Mouse (Mus musculus) MEL (cell line): ENCODE measurements around the gene Gm45234. TPM values are rescaled to one million over a fixed set of nuclear protein-coding genes. Genes with fewer than 3 reads are reported as not detected.

Experiments
- DNase-seq: peaks from one replicate; pipeline ENCODE4 v3.0.0; 2011; ENCODE audit warnings: low read depth, low spot score
- H3K27ac ChIP-seq: 2 replicates; pipeline ENCODE4 v1.5.1; 2012; ENCODE audit warnings: low read depth, mild to moderate bottlenecking, control low read depth, low read length, moderate library complexity; ENCODE audit not compliant: control insufficient read depth
- H3K27me3 ChIP-seq, 2 experiments: fragments of 150-350 bp in 1 of 2; sonication (generic) in 1 of 2; 2 replicates each; pipeline ENCODE4 v1.6.1; 2012; ENCODE audit warnings: low read length in 2 of 2, mild to moderate bottlenecking in 2 of 2, improper control_type of control experiment in 1 of 2, moderate library complexity in 1 of 2; ENCODE audit not compliant: insufficient read depth in 2 of 2, control insufficient read depth in 1 of 2
- H3K36me3 ChIP-seq, 2 experiments: 2 replicates each; pipeline ENCODE4 v1.6.1; 2012 to 2014; ENCODE audit warnings: low read length in 2 of 2, improper control_type of control experiment in 1 of 2, inconsistent platforms in 1 of 2, mild to moderate bottlenecking in 1 of 2; ENCODE audit not compliant: insufficient read depth in 2 of 2, control insufficient read depth in 1 of 2
- H3K4me1 ChIP-seq, 2 experiments: fragments of 150-350 bp in 1 of 2; sonication (generic) in 1 of 2; 2 replicates each; pipeline ENCODE4 v1.6.1; 2012; ENCODE audit warnings: low read length in 2 of 2, improper control_type of control experiment in 1 of 2, mild to moderate bottlenecking in 1 of 2; ENCODE audit not compliant: insufficient read depth in 2 of 2, control insufficient read depth in 1 of 2
- H3K4me3 ChIP-seq, 2 experiments: fragments of 150-350 bp in 1 of 2; sonication (generic) in 1 of 2; 2 replicates each; pipeline ENCODE4 v1.5.1; 2012; ENCODE audit warnings: low read depth in 2 of 2, low read length in 2 of 2, mild to moderate bottlenecking in 2 of 2, moderate library complexity in 2 of 2, control low read depth in 1 of 2, improper control_type of control experiment in 1 of 2; ENCODE audit not compliant: control insufficient read depth in 1 of 2, insufficient read depth in 1 of 2
- H3K79me2 ChIP-seq: 2 replicates; pipeline ENCODE4 v1.6.1; 2012; ENCODE audit warnings: mild to moderate bottlenecking, low read length, moderate library complexity; ENCODE audit not compliant: control insufficient read depth, poor library complexity, insufficient read depth
- H3K9ac ChIP-seq: 2 replicates; pipeline ENCODE4 v1.6.1; 2012; ENCODE audit warnings: low read depth, mild to moderate bottlenecking, control low read depth, low read length, moderate library complexity; ENCODE audit not compliant: control insufficient read depth, poor library complexity, severe bottlenecking
- H3K9me3 ChIP-seq: fragments of 150-350 bp; sonication (generic); replicated peaks from 2 replicates; pipeline ENCODE4 v1.6.1; 2012; ENCODE audit warnings: mild to moderate bottlenecking, low read length, improper control_type of control experiment, moderate library complexity; ENCODE audit not compliant: insufficient read depth
- CHD1 ChIP-seq: IDR thresholded peaks from 2 replicates; pipeline ENCODE4 v1.6.1; 2012; ENCODE audit warnings: low read depth, mild to moderate bottlenecking, inconsistent platforms, low read length, improper control_type of control experiment
- CHD2 ChIP-seq: IDR thresholded peaks from 2 replicates; pipeline ENCODE4 v1.6.1; 2011; ENCODE audit warnings: low read length, improper control_type of control experiment
- E2F4 ChIP-seq: IDR thresholded peaks from 2 replicates; pipeline ENCODE4 v1.6.1; 2011; ENCODE audit warnings: low read depth, low read length, improper control_type of control experiment, borderline replicate concordance
- GATA1 ChIP-seq: IDR thresholded peaks from 2 replicates; pipeline ENCODE4 v1.6.1; 2011; ENCODE audit warnings: low read depth, low read length, improper control_type of control experiment
- JUND ChIP-seq: IDR thresholded peaks from 2 replicates; pipeline ENCODE4 v1.6.1; 2011; ENCODE audit warnings: low read depth, mild to moderate bottlenecking, improper control_type of control experiment, low read length
- KAT2A ChIP-seq: conservative IDR thresholded peaks from 2 replicates; pipeline ENCODE4 v1.6.1; 2012; ENCODE audit warnings: low read depth, low read length, improper control_type of control experiment, inconsistent platforms
- MAFK ChIP-seq: IDR thresholded peaks from 2 replicates; pipeline ENCODE4 v1.6.1; 2011; ENCODE audit warnings: low read depth, mild to moderate bottlenecking, low read length, improper control_type of control experiment, borderline replicate concordance
- MEF2A ChIP-seq: IDR thresholded peaks from 2 replicates; pipeline ENCODE4 v1.6.1; 2014; ENCODE audit warnings: low read depth, mild to moderate bottlenecking, inconsistent platforms, low read length, improper control_type of control experiment; ENCODE audit not compliant: poor library complexity, insufficient replicate concordance, severe bottlenecking; ENCODE audit errors: extremely low read depth
- MYC ChIP-seq: IDR thresholded peaks from 2 replicates; pipeline ENCODE4 v1.6.1; 2011; ENCODE audit warnings: low read depth, mild to moderate bottlenecking, low read length, improper control_type of control experiment, moderate library complexity
- NELFE ChIP-seq: IDR thresholded peaks from 2 replicates; pipeline ENCODE4 v1.6.1; 2011; ENCODE audit warnings: low read depth, low read length, improper control_type of control experiment
- NRF1 ChIP-seq: IDR thresholded peaks from 2 replicates; pipeline ENCODE4 v1.6.1; 2014; ENCODE audit warnings: low read depth, mild to moderate bottlenecking, inconsistent platforms, low read length, improper control_type of control experiment, moderate library complexity; ENCODE audit not compliant: poor library complexity, insufficient read depth, severe bottlenecking
- POLR2A ChIP-seq, 2 experiments: IDR thresholded peaks; 2 replicates each; pipeline ENCODE4 v1.6.1; 2011 to 2012; ENCODE audit warnings: low read length in 2 of 2, mild to moderate bottlenecking in 2 of 2, control low read depth in 1 of 2, improper control_type of control experiment in 1 of 2, low read depth in 1 of 2, moderate library complexity in 1 of 2; ENCODE audit not compliant: control insufficient read depth in 1 of 2, insufficient read depth in 1 of 2, poor library complexity in 1 of 2
- POLR2AphosphoS2 ChIP-seq: IDR thresholded peaks from 2 replicates; pipeline ENCODE4 v1.6.1; 2011; ENCODE audit warnings: low read length, improper control_type of control experiment
- POLR2AphosphoS5 ChIP-seq: IDR thresholded peaks from 2 replicates; pipeline ENCODE4 v1.6.1; 2012; ENCODE audit warnings: low read depth, borderline replicate concordance, mild to moderate bottlenecking, inconsistent platforms, low read length, moderate library complexity, mixed read lengths
- RCOR1 ChIP-seq: IDR thresholded peaks from 2 replicates; pipeline ENCODE4 v1.6.1; 2012; ENCODE audit warnings: low read depth, mild to moderate bottlenecking, inconsistent platforms, low read length, improper control_type of control experiment
- SIN3A ChIP-seq: IDR thresholded peaks from 2 replicates; pipeline ENCODE4 v1.6.1; 2012; ENCODE audit warnings: low read length, improper control_type of control experiment, inconsistent platforms
- SMC3 ChIP-seq: IDR thresholded peaks from 2 replicates; pipeline ENCODE4 v1.6.1; 2011; ENCODE audit warnings: low read depth, low read length, improper control_type of control experiment
- TAL1 ChIP-seq: IDR thresholded peaks from 2 replicates; pipeline ENCODE4 v1.6.1; 2012; ENCODE audit warnings: mild to moderate bottlenecking, inconsistent platforms, low read length, moderate library complexity, mixed read lengths
- TBP ChIP-seq: IDR thresholded peaks from 2 replicates; pipeline ENCODE4 v1.8.0; 2011; ENCODE audit warnings: low read depth, low read length, improper control_type of control experiment
- ZC3H11A ChIP-seq: IDR thresholded peaks from 2 replicates; pipeline ENCODE4 v1.6.1; 2012; ENCODE audit warnings: low read depth, mild to moderate bottlenecking, inconsistent platforms, low read length, improper control_type of control experiment
- ZKSCAN1 ChIP-seq: IDR thresholded peaks from 2 replicates; pipeline ENCODE4 v1.6.1; 2012; ENCODE audit warnings: low read depth, mild to moderate bottlenecking, inconsistent platforms, low read length, improper control_type of control experiment, moderate library complexity
- ZNF384 ChIP-seq: IDR thresholded peaks from 2 replicates; pipeline ENCODE4 v1.6.1; 2012; ENCODE audit warnings: low read depth, mild to moderate bottlenecking, inconsistent platforms, low read length, improper control_type of control experiment
- polyA plus RNA-seq, 2 experiments: library from polyadenylated mRNA; stranded (reverse) in 1 of 2; unstranded in 1 of 2; fragments of >175 nt in 1 of 2; fragments of >200 nt in 1 of 2; gene quantifications; 2 replicates each; pipeline versions ENCODE4 v1.2.1 to v1.2.4; 2012; ENCODE audit warnings: low replicate concordance in 2 of 2, low read depth in 1 of 2; ENCODE audit not compliant: insufficient read length in 2 of 2, insufficient read depth in 1 of 2, missing spikeins in 1 of 2
- total RNA-seq: library from RNA; depleted of rRNA; stranded (reverse); fragments of 300-350 nt; gene quantifications from 2 replicates; pipeline ENCODE4 v1.2.3, GENCODE M21; 2012

The Gm45234 gene
- total and polyA plus RNA-seq, 3 experiments, result 0.15 TPM; not detected in 2

- Histone ChIP-seq H3K79me2 (no peaks in the 10 kb centered on the region), H3K4me3 (no peak overlapping the region), H3K9me3 (no peaks in the 10 kb centered on the region), H3K9ac (no peak overlapping the region), H3K4me1 (peaks cover 0 to 5% of the 10 kb centered on the region in 2 experiments; a peak in 2 of 4 replicates), H3K27ac (no peak overlapping the region), H3K27me3 (no peaks in the 10 kb centered on the region), H3K36me3 (peaks cover 12 to 19% of the 10 kb centered on the region in 2 experiments)
- TF ChIP-seq TBP, result no peak
- 0 out of 2 replicates have a peak, but pooled peaks have one; percentile 20 for TF ChIP-seq POLR2AphosphoS5
- TF ChIP-seq CHD1, result no peak
- no peak for TF ChIP-seq ZNF384
- DNase-seq, result no peak
Observed at GRCm38 (mm10) chr6:124699962-124700610, 55.7 kb downstream of the Gm45234 start.

- H3K4me1 ChIP-seq, result peaks cover 0 to 4% of the 10 kb centered on the region in 2 experiments; a peak in 2 of 4 replicates
- H3K9me3 ChIP-seq, result no peaks in the 10 kb centered on the region
- TF ChIP-seq MEF2A, result no peak
- no peak for TF ChIP-seq E2F4
- TF ChIP-seq SMC3, result no peak
- no peak for TF ChIP-seq POLR2AphosphoS2
- TF ChIP-seq POLR2AphosphoS5, result no peak
- TF ChIP-seq CHD2, result no peak
- no peak for TF ChIP-seq KAT2A
- no peak for TF ChIP-seq ZC3H11A
- TF ChIP-seq MAFK, result no peak
- TF ChIP-seq ZKSCAN1, result no peak
- no peak for TF ChIP-seq POLR2A (IDR thresholded peaks at IDR 0.05; ENCODE audit: control insufficient read depth in 1 of 2, insufficient read depth in 1 of 2, low read depth in 1 of 2, low read length in 2 of 2, poor library complexity in 1 of 2)
- no peak for TF ChIP-seq JUND
- TF ChIP-seq NELFE, result no peak
- no peak for TF ChIP-seq GATA1
- no peak for TF ChIP-seq TAL1
- TF ChIP-seq MYC, result no peak
- no peak for TF ChIP-seq RCOR1
- TF ChIP-seq NRF1, result no peak
- TF ChIP-seq SIN3A, result no peak
- DNase-seq, result no peak
- no peak overlapping the region for H3K4me3 ChIP-seq
- peaks cover 8 to 14% of the 10 kb centered on the region in 2 experiments for H3K36me3 ChIP-seq
- H3K27me3 ChIP-seq, result no peaks in the 10 kb centered on the region
- H3K27ac ChIP-seq, result no peak overlapping the region
- no peaks in the 10 kb centered on the region for H3K79me2 ChIP-seq
- H3K9ac ChIP-seq, result no peak overlapping the region
Observed at GRCm38 (mm10) chr6:124699366-124699765, 56.5 kb downstream of the Gm45234 start.
